In the genomic region with DNA sequence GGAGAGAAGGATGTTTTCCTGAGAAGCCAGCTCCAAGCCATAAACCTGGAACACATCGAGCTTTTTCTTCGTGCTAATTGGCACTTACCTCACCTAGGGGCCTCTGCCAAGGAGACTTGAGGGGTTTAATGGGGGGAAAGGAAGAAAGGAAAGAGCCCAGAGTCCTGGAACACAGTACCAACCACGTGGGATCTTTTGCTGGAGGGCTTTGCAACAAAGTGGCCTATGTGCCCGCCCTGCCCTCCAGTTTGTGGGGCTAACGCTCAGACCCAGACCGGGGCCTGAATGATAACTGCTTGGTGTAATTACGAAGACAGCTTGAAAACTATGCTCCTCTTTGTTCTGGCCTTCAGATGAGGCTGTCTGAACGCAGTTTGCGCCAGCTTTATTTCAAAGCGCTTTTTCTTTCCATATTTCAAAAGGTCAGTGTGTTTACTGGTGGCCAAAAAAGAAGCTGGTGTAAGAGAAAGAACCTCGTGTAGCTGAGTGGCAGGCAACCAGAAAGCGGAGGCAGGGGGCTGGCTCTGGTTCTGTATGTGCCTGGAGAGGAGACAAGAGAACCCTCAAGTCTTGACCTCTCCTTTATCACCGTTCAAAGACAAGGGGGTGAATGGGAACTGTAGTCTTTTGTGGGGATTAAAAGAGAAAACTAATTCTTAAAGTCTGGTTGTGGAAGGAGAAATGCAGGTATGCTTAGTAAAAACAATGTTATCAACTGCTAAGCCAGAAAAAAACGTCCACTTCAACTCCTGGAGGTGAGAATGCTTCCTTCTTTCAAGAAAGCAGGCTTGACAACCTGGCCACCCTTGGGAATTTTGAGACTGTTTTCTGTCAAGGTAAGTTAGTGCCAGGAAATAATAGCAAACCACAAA, we compare ENCODE assay signal across 9 mouse cellular contexts.
A peak's percentile ranks its signal among the peaks of the same experiment; 100 is the strongest.
DNase-seq lines count a peak whose midpoint lies in the region; ATAC-seq lines count a peak whose summit lies in the region.
"Had no signal": no experiment of that assay in that cellular context is flagged by ENCODE, and none has a peak within 500 bp of the region (broad histone marks: within the 10 kb centered on the region; RNA-seq: fewer than 3 reads in every experiment).

No protein-coding gene starts in this region.

- no peak for ATAC-seq in heart, embryonic 11.5 days (replicated peaks; ENCODE audit: insufficient number of reproducible peaks, low FRiP score, low TSS enrichment)
- peak; percentile 67; the same call in 1 of the 2 replicates for ATAC-seq in embryonic facial prominence, embryonic 11.5 days (replicated peaks; ENCODE audit: insufficient number of reproducible peaks, low FRiP score, low TSS enrichment, low read depth)
- peak; percentile 86 for ATAC-seq in hindbrain, embryonic 15.5 days (ENCODE audit: low FRiP score, low read depth)
- peak; percentile 79 for ATAC-seq in limb, embryonic 15.5 days (ENCODE audit: insufficient number of reproducible peaks, low FRiP score, low TSS enrichment, low read depth)

- no peak overlapping the region for H3K4me3 ChIP-seq in heart, embryonic 11.5 days (ENCODE audit: low read depth, low read length)
- H3K4me3 ChIP-seq in embryonic facial prominence, embryonic 11.5 days (ENCODE audit: low read depth, low read length): no peak overlapping the region
- no peak overlapping the region for H3K4me3 ChIP-seq in hindbrain, embryonic 15.5 days
- H3K4me3 ChIP-seq in limb, embryonic 15.5 days: no peak overlapping the region

- H3K36me3 ChIP-seq in heart, embryonic 11.5 days (ENCODE audit: control insufficient read depth, insufficient read depth, low read length): no peaks in the 10 kb centered on the region
- H3K36me3 ChIP-seq in embryonic facial prominence, embryonic 11.5 days (replicated peaks; ENCODE audit: control insufficient read depth, insufficient read depth, low read depth, low read length): no peaks in the 10 kb centered on the region
- no peaks in the 10 kb centered on the region for H3K36me3 ChIP-seq in hindbrain, embryonic 15.5 days
- H3K36me3 ChIP-seq in limb, embryonic 15.5 days: no peaks in the 10 kb centered on the region

- H3K4me1 ChIP-seq in heart, embryonic 11.5 days (ENCODE audit: control insufficient read depth, insufficient read depth, low read length): no peaks in the 10 kb centered on the region
- no peaks in the 10 kb centered on the region for H3K4me1 ChIP-seq in embryonic facial prominence, embryonic 11.5 days (ENCODE audit: control insufficient read depth, insufficient read depth, low read length)
- peaks cover 17% of the 10 kb centered on the region for H3K4me1 ChIP-seq in hindbrain, embryonic 15.5 days (replicated peaks)
- H3K4me1 ChIP-seq in limb, embryonic 15.5 days: peaks cover 20% of the 10 kb centered on the region

- peak; percentile 75 for DNase-seq in heart, adult 11 months
- peak; percentile 54 for DNase-seq in embryonic facial prominence, embryonic 11.5 days (ENCODE audit: low spot score)
- no peak for DNase-seq in urinary bladder, postnatal 25 days (ENCODE audit: low spot score)
- DNase-seq in lung, postnatal 4 days: no peak
- no peak for DNase-seq in ovary, adult 18-20 months (ENCODE audit: low spot score)

- H3K9me3 ChIP-seq in heart, embryonic 11.5 days (replicated peaks; ENCODE audit: control insufficient read depth, low read length): no peaks in the 10 kb centered on the region
- no peaks in the 10 kb centered on the region for H3K9me3 ChIP-seq in embryonic facial prominence, embryonic 11.5 days (replicated peaks; ENCODE audit: control insufficient read depth, low read length)
- no peaks in the 10 kb centered on the region for H3K9me3 ChIP-seq in hindbrain, embryonic 15.5 days
- no peaks in the 10 kb centered on the region for H3K9me3 ChIP-seq in limb, embryonic 15.5 days

- WGBS in heart, embryonic 11.5 days (ENCODE audit: insufficient replicate concordance): 58% methylated on average over 14 of the region's 14 CpGs
- 29% methylated on average over 14 of the region's 14 CpGs for WGBS in embryonic facial prominence, embryonic 11.5 days
- 30% methylated on average over 14 of the region's 14 CpGs for WGBS in hindbrain, embryonic 15.5 days
- 26% methylated on average over 14 of the region's 14 CpGs for WGBS in limb, embryonic 15.5 days

- H3K4me2 ChIP-seq in heart, embryonic 11.5 days: no peak overlapping the region
- H3K4me2 ChIP-seq in embryonic facial prominence, embryonic 11.5 days (ENCODE audit: low read depth, low read length): no peak overlapping the region
- H3K4me2 ChIP-seq in hindbrain, embryonic 15.5 days: no peak overlapping the region
- H3K4me2 ChIP-seq in limb, embryonic 15.5 days: peak overlapping the region; percentile 23; the same call in 1 of the 2 replicates

- H3K9ac ChIP-seq in heart, embryonic 11.5 days (ENCODE audit: low read depth, low read length): no peak overlapping the region
- H3K9ac ChIP-seq in embryonic facial prominence, embryonic 11.5 days (replicated peaks; ENCODE audit: low read length): peak overlapping the region; percentile 23; the same call in 1 of the 2 replicates
- H3K9ac ChIP-seq in hindbrain, embryonic 15.5 days: no peak overlapping the region
- no peak overlapping the region for H3K9ac ChIP-seq in limb, embryonic 15.5 days

- H3K27me3 ChIP-seq in heart, embryonic 11.5 days (ENCODE audit: control insufficient read depth, insufficient read depth, low read length): no peaks in the 10 kb centered on the region
- no peaks in the 10 kb centered on the region for H3K27me3 ChIP-seq in embryonic facial prominence, embryonic 11.5 days (ENCODE audit: control insufficient read depth, insufficient read depth, low read length)
- no peaks in the 10 kb centered on the region for H3K27me3 ChIP-seq in hindbrain, embryonic 15.5 days
- no peaks in the 10 kb centered on the region for H3K27me3 ChIP-seq in limb, embryonic 15.5 days

- H3K27ac ChIP-seq in heart, embryonic 11.5 days (ENCODE audit: low read depth, low read length): no peak overlapping the region
- H3K27ac ChIP-seq in embryonic facial prominence, embryonic 11.5 days (replicated peaks; ENCODE audit: low read depth, low read length): no peak overlapping the region
- 0 out of 2 replicates have a peak overlapping the region, but pooled peaks have one; percentile 6 for H3K27ac ChIP-seq in hindbrain, embryonic 15.5 days (replicated peaks)
- peak overlapping the region; percentile 79 for H3K27ac ChIP-seq in limb, embryonic 15.5 days
- H3K27ac ChIP-seq: macrophage had no signal

Comparison
In these comparisons a context has a peak if more than half of its experiments do, and no peak if none do; other contexts are left out.
1. DNase-seq: peak in heart, adult 11 months (single experiment) and embryonic facial prominence, embryonic 11.5 days (single experiment); none in urinary bladder, postnatal 25 days (single experiment), lung, postnatal 4 days (0 of 2) and ovary, adult 18-20 months (single experiment).
2. H3K27ac ChIP-seq: peak in hindbrain, embryonic 15.5 days (single experiment) and limb, embryonic 15.5 days (single experiment); none in heart, embryonic 11.5 days (single experiment) and embryonic facial prominence, embryonic 11.5 days (single experiment).